Mouse (Mus musculus): Measurements from ENCODE around the gene Frmd4a. TPM values are rescaled to one million over a fixed set of nuclear protein-coding genes. Genes with fewer than 3 reads are reported as not detected.

Gene Frmd4a
- polyA plus RNA-seq, 2 experiments = 39.6 to 47.0 TPM

DNA sequence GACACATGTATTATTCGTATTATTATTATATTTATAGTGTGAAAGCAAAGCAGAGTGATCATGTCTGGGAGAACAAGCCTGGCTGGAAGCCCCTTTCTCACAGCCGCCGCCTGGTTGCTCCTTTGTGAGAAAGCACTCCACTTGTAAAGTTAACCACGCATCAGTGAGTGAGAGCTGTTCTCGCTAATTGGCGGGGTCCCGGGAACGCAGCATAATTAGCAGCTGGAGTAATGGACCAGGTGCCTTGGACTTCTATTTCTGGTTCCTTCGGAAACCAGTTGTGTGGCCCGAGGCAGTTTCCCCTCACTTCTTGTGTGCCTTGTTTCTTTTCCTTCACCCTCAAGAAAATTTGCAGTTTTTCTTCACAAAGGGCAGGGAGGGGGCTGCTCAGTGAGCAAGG is 538.7 kb downstream of the Frmd4a start:
- TF ChIP-seq POLR2A (IDR thresholded peaks at IDR 0.05; ENCODE audit: borderline replicate concordance, extremely low read depth, insufficient read depth, insufficient read length) = no peak
- peaks cover 15% of the 10 kb centered on the region for H3K36me3 ChIP-seq (ENCODE audit: control insufficient read depth, insufficient read depth, low read length)
- H3K4me3 ChIP-seq (replicated peaks; ENCODE audit: low read length) = no peak overlapping the region
- no peak for ATAC-seq (ENCODE audit: low FRiP score, low read depth)
- peak; percentile 62 for DNase-seq (ENCODE audit: low spot score)
- no peaks in the 10 kb centered on the region for H3K9me3 ChIP-seq (ENCODE audit: control insufficient read depth, low read length)
- WGBS = 10% methylated on average over 10 of the region's 10 CpGs
- H3K27ac ChIP-seq (replicated peaks; ENCODE audit: low read depth, low read length) = peak overlapping the region; percentile 59; the same call in 1 of the 2 replicates
- H3K9ac ChIP-seq (ENCODE audit: low read depth, low read length, severe bottlenecking) = no peak overlapping the region
- H3K27me3 ChIP-seq (ENCODE audit: control insufficient read depth, insufficient read depth, low read length) = no peaks in the 10 kb centered on the region
- no peak overlapping the region for H3K4me2 ChIP-seq (replicated peaks; ENCODE audit: low read depth, low read length, severe bottlenecking)
- peaks cover 48% of the 10 kb centered on the region for H3K4me1 ChIP-seq (ENCODE audit: control insufficient read depth, insufficient read depth, low read length)

- Histone ChIP-seq H3K27me3 (ENCODE audit: control insufficient read depth, insufficient read depth, low read length) (no peaks in the 10 kb centered on the region), H3K4me2 (replicated peaks; ENCODE audit: low read depth, low read length, severe bottlenecking) (peak overlapping the region; percentile 10; the same call in 1 of the 2 replicates), H3K36me3 (ENCODE audit: control insufficient read depth, insufficient read depth, low read length) (peaks cover 15% of the 10 kb centered on the region), H3K4me3 (replicated peaks; ENCODE audit: low read length) (no peak overlapping the region), H3K27ac (replicated peaks; ENCODE audit: low read depth, low read length) (peak overlapping the region; percentile 59), H3K9ac (ENCODE audit: low read depth, low read length, severe bottlenecking) (no peak overlapping the region), H3K9me3 (ENCODE audit: control insufficient read depth, low read length) (no peaks in the 10 kb centered on the region), H3K4me1 (ENCODE audit: control insufficient read depth, insufficient read depth, low read length) (peaks cover 57% of the 10 kb centered on the region)
- ATAC-seq (ENCODE audit: low FRiP score, low read depth) = 0 out of 2 replicates have a peak, but pooled peaks have one; percentile 2
- WGBS = 14% methylated on average over 4 of the region's 4 CpGs
- no peak for TF ChIP-seq POLR2A (IDR thresholded peaks at IDR 0.05; ENCODE audit: borderline replicate concordance, extremely low read depth, insufficient read depth, insufficient read length)
- peak; percentile 45 for DNase-seq (ENCODE audit: low spot score)
Measured at GRCm38 (mm10) chr2:4557028-4557427, 539.5 kb downstream of the Frmd4a start.

DNA sequence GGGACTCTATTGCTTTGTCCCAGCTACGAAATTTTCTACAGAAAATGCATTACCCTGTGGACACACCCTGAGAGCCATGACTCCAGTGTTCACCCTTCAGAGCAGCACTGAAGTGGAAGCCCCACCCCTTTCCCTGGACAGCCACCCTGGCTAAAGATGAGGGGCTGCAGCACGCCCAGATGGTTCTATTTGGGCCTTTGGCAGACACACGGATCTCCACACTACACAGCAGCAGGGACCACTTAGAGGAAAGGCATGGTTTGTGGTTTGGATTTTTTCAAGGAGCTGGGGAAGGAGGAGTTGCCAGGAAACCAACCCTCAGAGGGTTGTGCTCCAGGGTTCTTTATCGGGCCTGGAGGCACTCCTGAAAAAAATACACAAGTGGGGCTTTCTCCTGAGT is 539.9 kb downstream of the Frmd4a start:
- Histone ChIP-seq H3K27me3 (ENCODE audit: control insufficient read depth, insufficient read depth, low read length) (no peaks in the 10 kb centered on the region), H3K27ac (replicated peaks; ENCODE audit: low read depth, low read length) (peak overlapping the region; percentile 89; the same call in 1 of the 2 replicates), H3K4me3 (replicated peaks; ENCODE audit: low read length) (no peak overlapping the region), H3K4me2 (replicated peaks; ENCODE audit: low read depth, low read length, severe bottlenecking) (no peak overlapping the region), H3K36me3 (ENCODE audit: control insufficient read depth, insufficient read depth, low read length) (peaks cover 11% of the 10 kb centered on the region), H3K9me3 (ENCODE audit: control insufficient read depth, low read length) (no peaks in the 10 kb centered on the region), H3K9ac (ENCODE audit: low read depth, low read length, severe bottlenecking) (no peak overlapping the region), H3K4me1 (ENCODE audit: control insufficient read depth, insufficient read depth, low read length) (peaks cover 60% of the 10 kb centered on the region)
- ATAC-seq (ENCODE audit: low FRiP score, low read depth) = peak; percentile 44; the same call in 1 of the 2 replicates
- DNase-seq (ENCODE audit: low spot score) = peak; percentile 70
- no peak for TF ChIP-seq POLR2A (IDR thresholded peaks at IDR 0.05; ENCODE audit: borderline replicate concordance, extremely low read depth, insufficient read depth, insufficient read length)
- 10% methylated on average over 4 of the region's 4 CpGs for WGBS

GRCm38 (mm10) chr2:4558651-4559203 is 541.2 kb downstream of the Frmd4a start:
- Histone ChIP-seq H3K4me3 (replicated peaks; ENCODE audit: low read length) (peak overlapping the region; percentile 46), H3K9me3 (ENCODE audit: control insufficient read depth, low read length) (no peaks in the 10 kb centered on the region), H3K27ac (replicated peaks; ENCODE audit: low read depth, low read length) (peak overlapping the region; percentile 89), H3K27me3 (ENCODE audit: control insufficient read depth, insufficient read depth, low read length) (no peaks in the 10 kb centered on the region), H3K4me1 (ENCODE audit: control insufficient read depth, insufficient read depth, low read length) (peaks cover 73% of the 10 kb centered on the region), H3K36me3 (ENCODE audit: control insufficient read depth, insufficient read depth, low read length) (peaks cover 10% of the 10 kb centered on the region), H3K4me2 (replicated peaks; ENCODE audit: low read depth, low read length, severe bottlenecking) (peak overlapping the region; percentile 71), H3K9ac (ENCODE audit: low read depth, low read length, severe bottlenecking) (peak overlapping the region; percentile 59)
- DNase-seq (ENCODE audit: low spot score) = peak; percentile 60
- WGBS = 14% methylated on average over 8 of the region's 8 CpGs
- no peak for ATAC-seq (ENCODE audit: low FRiP score, low read depth)
- TF ChIP-seq POLR2A (IDR thresholded peaks at IDR 0.05; ENCODE audit: borderline replicate concordance, extremely low read depth, insufficient read depth, insufficient read length) = no peak

DNA sequence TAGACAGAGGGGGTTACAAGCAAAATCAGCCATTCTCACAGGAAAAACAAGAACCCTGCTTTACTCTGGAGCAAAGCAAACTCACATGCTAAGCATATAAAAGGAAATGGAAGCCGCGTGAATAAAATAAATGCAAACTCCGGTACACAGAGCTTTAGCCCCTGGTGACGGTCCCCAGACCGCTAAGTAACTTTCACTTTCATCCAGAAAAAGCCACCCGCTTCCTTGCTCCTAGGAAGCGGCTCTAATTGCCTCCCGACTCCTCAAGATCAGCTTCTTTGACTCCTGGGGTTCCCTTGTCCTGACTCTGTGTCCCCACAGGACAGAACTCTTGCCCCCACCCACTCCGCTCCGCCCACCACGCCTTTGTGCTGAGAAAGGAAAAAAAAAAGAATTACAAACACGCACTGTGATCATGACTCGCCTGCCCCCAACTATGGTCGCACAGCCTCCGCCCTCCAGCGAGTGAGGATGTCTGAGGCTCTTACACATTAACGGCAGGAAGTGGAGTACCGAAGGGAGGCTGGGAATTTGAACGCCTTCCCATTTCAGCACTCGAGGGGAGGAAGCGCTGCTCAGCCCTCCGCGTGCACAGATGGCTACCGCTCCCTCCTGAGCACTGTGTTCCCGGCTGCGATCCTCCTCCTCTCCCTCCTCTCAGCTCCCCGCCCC is 541.8 kb downstream of the Frmd4a start:
- H3K4me1 ChIP-seq (ENCODE audit: control insufficient read depth, insufficient read depth, low read length) = peaks cover 73% of the 10 kb centered on the region
- DNase-seq (ENCODE audit: low spot score) (peak; percentile 93), ATAC-seq (ENCODE audit: low FRiP score, low read depth) (peak; percentile 83)
- under 1% methylated on average over 26 of the region's 27 CpGs for WGBS
- peak overlapping the region; percentile 59 for H3K9ac ChIP-seq (ENCODE audit: low read depth, low read length, severe bottlenecking)
- peak overlapping the region; percentile 71 for H3K4me2 ChIP-seq (replicated peaks; ENCODE audit: low read depth, low read length, severe bottlenecking)
- peak overlapping the region; percentile 46 for H3K4me3 ChIP-seq (replicated peaks; ENCODE audit: low read length)
- H3K36me3 ChIP-seq (ENCODE audit: control insufficient read depth, insufficient read depth, low read length) = peaks cover 10% of the 10 kb centered on the region
- no peaks in the 10 kb centered on the region for H3K27me3 ChIP-seq (ENCODE audit: control insufficient read depth, insufficient read depth, low read length)
- TF ChIP-seq POLR2A (IDR thresholded peaks at IDR 0.05; ENCODE audit: borderline replicate concordance, extremely low read depth, insufficient read depth, insufficient read length) = peak; percentile 33; the same call in 1 of the 2 replicates
- H3K9me3 ChIP-seq (ENCODE audit: control insufficient read depth, low read length) = no peaks in the 10 kb centered on the region
- peak overlapping the region; percentile 89 for H3K27ac ChIP-seq (replicated peaks; ENCODE audit: low read depth, low read length)
